Mouse (Mus musculus): ENCODE data around the gene Magi3. TPM values are rescaled to one million over a fixed set of nuclear protein-coding genes. Genes with fewer than 3 reads are reported as not detected.

Magi3 gene
- polyA plus RNA-seq (2015; fragmentation: Nextera tagmentation; extraction: Ambion mirVana): 6.5 and 6.6 TPM in 2 replicates

DNA sequence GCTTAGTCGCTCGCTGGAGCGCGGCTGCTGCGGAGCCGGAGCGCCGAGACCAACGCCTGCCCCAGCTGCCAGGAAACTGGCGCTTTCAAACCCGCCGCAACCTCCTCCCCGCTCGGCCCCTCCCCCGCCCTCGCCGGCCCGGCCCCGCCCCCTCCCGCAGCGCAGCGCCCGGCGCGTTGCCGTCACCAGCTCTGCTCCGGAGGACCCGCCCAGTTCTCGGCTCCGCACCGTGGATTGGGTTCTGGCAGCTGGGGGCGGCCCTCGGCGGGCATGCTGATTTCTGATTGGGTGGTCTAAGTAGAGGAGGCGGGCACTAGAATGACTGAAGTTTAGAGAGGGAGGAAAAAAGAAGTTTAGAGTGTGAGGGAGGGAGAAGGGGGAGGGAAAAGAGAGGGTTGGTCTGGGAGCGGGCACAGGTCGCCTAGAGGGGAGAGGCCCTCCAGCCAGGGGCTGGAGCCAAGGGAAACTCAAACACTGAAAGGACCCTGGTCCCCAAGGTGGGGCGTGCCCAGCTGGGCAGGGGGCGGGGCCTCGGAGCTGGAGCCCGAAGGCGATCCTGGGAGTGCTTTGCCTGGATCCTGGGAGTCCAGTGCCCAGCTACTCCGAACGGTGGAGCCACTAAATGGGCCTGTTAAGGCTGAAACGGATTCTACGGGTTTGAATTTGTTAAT is at the start of gene Magi3:
Magi3 (minus strand) TSS at position 80 of the 671 bp plus-strand sequence.
- 0% methylated on average over 45 of the region's 46 CpGs for WGBS
- Histone ChIP-seq H3K4me3 (ENCODE audit: low read length) (peak within 1 kb of the TSS; percentile 92), H3K27me3 (replicated peaks; ENCODE audit: control insufficient read depth, insufficient read depth, low read length) (no peaks in the 10 kb centered on the region), H3K27ac (ENCODE audit: low read length) (peak within 1 kb of the TSS; percentile 98), H3K36me3 (ENCODE audit: control insufficient read depth, insufficient read depth, low read length) (no peaks in the 10 kb centered on the region), H3K9me3 (ENCODE audit: control insufficient read depth, low read length) (no peaks in the 10 kb centered on the region), H3K9ac (ENCODE audit: low read depth, low read length) (peak within 1 kb of the TSS; percentile 94), H3K4me1 (ENCODE audit: control insufficient read depth, insufficient read depth, low read length) (0 out of 2 replicates have a peak, but pooled peaks cover 6% of the 10 kb centered on the region), H3K4me2 (ENCODE audit: low read depth, low read length) (peak within 1 kb of the TSS; percentile 72)
- ATAC-seq: peak; percentile 98

DNA sequence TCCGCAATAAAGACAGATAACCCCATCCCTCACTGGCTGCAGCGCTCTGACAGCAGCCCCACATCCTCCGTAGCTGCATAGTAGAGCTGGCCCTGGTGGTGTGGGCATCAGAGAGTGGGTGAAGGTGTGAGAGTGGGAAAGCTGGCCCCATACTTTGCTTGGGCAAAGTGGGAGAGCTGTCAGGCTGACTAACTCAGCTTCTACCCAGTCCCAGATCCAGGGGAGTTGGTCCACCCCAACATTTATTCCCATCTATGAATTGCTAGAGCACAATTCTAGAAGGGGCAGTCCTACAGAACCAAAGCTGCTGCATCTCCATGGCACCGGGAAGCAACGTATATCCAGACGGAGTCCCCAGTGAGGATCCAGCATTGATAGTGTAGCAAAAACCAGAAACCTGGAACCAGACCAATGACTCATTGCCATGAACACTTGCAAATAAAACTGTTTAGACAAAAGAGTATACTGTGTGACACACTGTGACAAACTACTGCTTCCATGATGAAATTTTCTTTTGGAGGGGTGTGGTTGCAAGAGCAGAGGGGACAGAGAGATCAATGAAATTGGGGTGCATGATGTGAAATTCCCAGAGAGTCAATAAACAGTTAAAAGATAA is 44.5 kb upstream of the Magi3 start:
- Histone ChIP-seq H3K4me3 (ENCODE audit: low read length) (no peak overlapping the region), H3K36me3 (ENCODE audit: control insufficient read depth, insufficient read depth, low read length) (no peaks in the 10 kb centered on the region), H3K4me1 (ENCODE audit: control insufficient read depth, insufficient read depth, low read length) (no peaks in the 10 kb centered on the region), H3K9ac (ENCODE audit: low read depth, low read length) (no peak overlapping the region), H3K27ac (ENCODE audit: low read length) (no peak overlapping the region), H3K4me2 (ENCODE audit: low read depth, low read length) (no peak overlapping the region), H3K27me3 (replicated peaks; ENCODE audit: control insufficient read depth, insufficient read depth, low read length) (no peaks in the 10 kb centered on the region), H3K9me3 (ENCODE audit: control insufficient read depth, low read length) (no peaks in the 10 kb centered on the region)
- no peak for ATAC-seq
- WGBS: 76% methylated on average over 6 of the region's 6 CpGs

DNA sequence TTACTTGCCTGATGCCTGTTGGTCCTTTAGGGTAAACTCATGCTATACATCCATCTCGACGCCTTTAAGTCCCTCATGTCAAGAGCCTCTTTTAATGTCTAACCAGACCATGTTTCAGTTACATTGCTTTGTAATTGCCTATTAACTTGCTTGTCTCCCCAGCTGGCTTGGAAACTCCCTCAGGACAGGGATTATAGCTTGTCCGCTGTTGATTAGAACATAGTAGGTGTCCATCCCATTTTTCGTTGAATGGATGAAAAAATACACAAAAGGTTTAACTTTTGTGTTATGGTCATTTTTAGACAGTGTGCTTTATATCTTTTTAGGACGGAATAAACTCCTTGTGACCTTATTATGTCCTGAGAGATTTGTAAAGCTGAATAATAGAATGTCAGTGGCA is 40.0 kb upstream of the Magi3 start:
- no peak for ATAC-seq
- no peaks in the 10 kb centered on the region for H3K27me3 ChIP-seq (replicated peaks; ENCODE audit: control insufficient read depth, insufficient read depth, low read length)
- H3K27ac ChIP-seq (ENCODE audit: low read length): no peak overlapping the region
- no peak overlapping the region for H3K4me2 ChIP-seq (ENCODE audit: low read depth, low read length)
- WGBS: 83% methylated on average over 5 of the region's 5 CpGs
- H3K9me3 ChIP-seq (ENCODE audit: control insufficient read depth, low read length): no peaks in the 10 kb centered on the region
- H3K4me1 ChIP-seq (ENCODE audit: control insufficient read depth, insufficient read depth, low read length): no peaks in the 10 kb centered on the region
- H3K4me3 ChIP-seq (ENCODE audit: low read length): no peak overlapping the region
- no peak overlapping the region for H3K9ac ChIP-seq (ENCODE audit: low read depth, low read length)
- H3K36me3 ChIP-seq (ENCODE audit: control insufficient read depth, insufficient read depth, low read length): no peaks in the 10 kb centered on the region

DNA sequence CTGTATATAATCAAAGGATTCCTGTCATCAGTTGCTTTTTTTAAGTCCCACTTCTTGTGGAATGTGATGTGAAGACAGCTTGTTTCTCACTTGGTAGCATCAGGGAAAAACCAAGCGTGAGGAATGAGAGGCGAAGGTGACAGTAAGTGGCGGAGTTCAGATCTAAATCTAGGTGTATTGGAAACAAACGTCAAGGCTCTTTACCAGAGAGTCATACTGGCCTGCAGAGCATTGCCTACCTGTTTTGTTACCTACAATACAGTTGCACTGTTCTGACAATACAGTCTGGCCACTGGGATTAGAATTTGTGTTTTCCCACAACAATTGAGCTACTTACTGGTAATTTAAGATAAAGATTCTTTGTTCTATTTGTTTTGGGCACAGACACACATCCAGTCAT is 39.0 kb upstream of the Magi3 start:
- Histone ChIP-seq H3K9ac (ENCODE audit: low read depth, low read length) (no peak overlapping the region), H3K36me3 (ENCODE audit: control insufficient read depth, insufficient read depth, low read length) (no peaks in the 10 kb centered on the region), H3K27ac (ENCODE audit: low read length) (no peak overlapping the region), H3K9me3 (ENCODE audit: control insufficient read depth, low read length) (no peaks in the 10 kb centered on the region), H3K27me3 (replicated peaks; ENCODE audit: control insufficient read depth, insufficient read depth, low read length) (no peaks in the 10 kb centered on the region), H3K4me3 (ENCODE audit: low read length) (no peak overlapping the region), H3K4me1 (ENCODE audit: control insufficient read depth, insufficient read depth, low read length) (no peaks in the 10 kb centered on the region), H3K4me2 (ENCODE audit: low read depth, low read length) (no peak overlapping the region)
- no peak for ATAC-seq
- WGBS: 85% methylated on average over 4 of the region's 4 CpGs

DNA sequence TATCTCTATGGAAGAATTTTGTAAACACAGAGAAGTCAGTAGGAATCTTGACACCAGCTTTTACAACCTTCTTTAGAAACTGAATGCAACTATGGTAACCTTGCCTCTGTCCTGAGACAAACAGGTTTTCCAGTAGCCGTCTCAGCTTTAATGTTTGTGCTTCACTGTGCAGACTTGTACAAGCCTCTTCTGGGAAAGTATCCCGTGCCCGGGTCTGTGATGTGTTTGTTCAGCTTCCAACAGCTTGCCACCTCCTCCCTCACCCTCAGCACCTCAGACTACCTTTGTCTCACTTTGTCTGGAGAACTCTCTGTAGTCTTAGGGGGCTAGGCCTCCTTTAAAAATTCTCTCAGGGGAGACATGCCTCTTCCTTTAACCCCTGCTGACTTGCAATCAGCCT is 36.9 kb upstream of the Magi3 start:
- H3K4me2 ChIP-seq (ENCODE audit: low read depth, low read length): no peak overlapping the region
- no peaks in the 10 kb centered on the region for H3K4me1 ChIP-seq (ENCODE audit: control insufficient read depth, insufficient read depth, low read length)
- ATAC-seq: no peak
- H3K27me3 ChIP-seq (replicated peaks; ENCODE audit: control insufficient read depth, insufficient read depth, low read length): no peaks in the 10 kb centered on the region
- H3K4me3 ChIP-seq (ENCODE audit: low read length): no peak overlapping the region
- H3K9me3 ChIP-seq (ENCODE audit: control insufficient read depth, low read length): no peaks in the 10 kb centered on the region
- 41% methylated on average over 3 of the region's 3 CpGs for WGBS
- H3K36me3 ChIP-seq (ENCODE audit: control insufficient read depth, insufficient read depth, low read length): no peaks in the 10 kb centered on the region
- no peak overlapping the region for H3K27ac ChIP-seq (ENCODE audit: low read length)
- no peak overlapping the region for H3K9ac ChIP-seq (ENCODE audit: low read depth, low read length)

DNA sequence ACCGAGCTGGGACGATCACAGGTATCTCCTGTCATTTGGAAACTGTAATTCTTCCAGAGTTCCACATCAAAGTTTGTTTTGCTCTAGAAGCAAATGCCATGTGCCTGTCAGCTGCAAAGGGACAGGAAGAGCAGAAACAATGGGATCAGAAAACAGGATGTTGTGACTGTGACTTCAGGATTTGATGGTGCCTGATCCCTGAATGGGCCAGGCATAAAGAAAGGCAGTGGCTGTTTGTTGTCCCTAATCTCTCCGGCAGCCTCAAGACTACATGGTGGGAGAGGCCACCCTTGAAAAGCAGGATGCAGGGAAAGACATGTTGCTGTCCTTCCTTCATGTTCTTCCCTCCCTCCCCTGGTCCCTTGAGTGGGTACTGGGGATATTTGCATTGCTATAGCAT is 33.6 kb upstream of the Magi3 start:
- 64% methylated on average over 3 of the region's 3 CpGs for WGBS
- no peaks in the 10 kb centered on the region for H3K4me1 ChIP-seq (ENCODE audit: control insufficient read depth, insufficient read depth, low read length)
- ATAC-seq: no peak
- no peak overlapping the region for H3K4me2 ChIP-seq (ENCODE audit: low read depth, low read length)
- no peak overlapping the region for H3K4me3 ChIP-seq (ENCODE audit: low read length)
- H3K36me3 ChIP-seq (ENCODE audit: control insufficient read depth, insufficient read depth, low read length): no peaks in the 10 kb centered on the region
- H3K27me3 ChIP-seq (replicated peaks; ENCODE audit: control insufficient read depth, insufficient read depth, low read length): no peaks in the 10 kb centered on the region
- no peaks in the 10 kb centered on the region for H3K9me3 ChIP-seq (ENCODE audit: control insufficient read depth, low read length)
- no peak overlapping the region for H3K27ac ChIP-seq (ENCODE audit: low read length)
- no peak overlapping the region for H3K9ac ChIP-seq (ENCODE audit: low read depth, low read length)

DNA sequence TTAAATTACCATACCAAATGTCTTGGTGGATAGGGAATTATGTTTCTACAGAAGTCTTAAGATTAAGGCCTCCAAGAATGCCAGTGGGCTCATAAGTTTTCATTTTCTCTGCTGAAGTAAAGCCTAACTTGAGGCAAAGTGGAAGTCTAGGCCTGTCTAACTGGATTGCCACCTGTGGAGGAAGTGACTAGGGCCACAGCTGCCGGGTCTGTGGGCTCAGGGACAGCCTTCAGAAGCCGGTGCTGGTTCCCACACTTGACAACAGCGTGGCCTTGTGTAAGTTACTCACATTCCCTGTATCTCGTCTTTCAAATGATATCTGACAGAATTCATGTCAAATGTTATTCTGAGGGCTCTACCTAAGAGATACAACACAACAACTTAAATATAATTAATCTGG is 27.7 kb upstream of the Magi3 start:
- no peaks in the 10 kb centered on the region for H3K27me3 ChIP-seq (replicated peaks; ENCODE audit: control insufficient read depth, insufficient read depth, low read length)
- no peak for ATAC-seq
- no peak overlapping the region for H3K27ac ChIP-seq (ENCODE audit: low read length)
- no peaks in the 10 kb centered on the region for H3K9me3 ChIP-seq (ENCODE audit: control insufficient read depth, low read length)
- no peaks in the 10 kb centered on the region for H3K36me3 ChIP-seq (ENCODE audit: control insufficient read depth, insufficient read depth, low read length)
- H3K9ac ChIP-seq (ENCODE audit: low read depth, low read length): no peak overlapping the region
- no peak overlapping the region for H3K4me3 ChIP-seq (ENCODE audit: low read length)
- WGBS: 73% methylated on average over 4 of the region's 4 CpGs
- no peak overlapping the region for H3K4me2 ChIP-seq (ENCODE audit: low read depth, low read length)
- no peaks in the 10 kb centered on the region for H3K4me1 ChIP-seq (ENCODE audit: control insufficient read depth, insufficient read depth, low read length)

DNA sequence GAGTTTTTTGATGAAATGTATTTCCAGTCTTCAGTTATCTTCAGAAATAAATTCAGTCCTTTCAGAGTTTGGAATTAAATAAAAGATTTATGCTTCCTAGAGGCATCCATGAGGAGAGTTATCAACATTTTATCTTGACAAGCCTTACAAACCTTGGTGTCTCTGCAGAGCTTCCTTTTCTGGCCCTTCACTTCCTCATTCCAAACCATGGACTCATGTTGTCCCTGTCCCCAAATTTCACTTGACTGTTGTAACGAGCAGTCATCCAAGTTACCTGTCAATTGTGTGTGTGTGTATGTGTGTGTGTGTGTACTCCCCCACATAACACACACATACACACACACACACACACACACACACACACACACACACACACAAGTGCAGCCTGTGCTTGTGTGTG is 26.9 kb upstream of the Magi3 start:
- H3K4me1 ChIP-seq (ENCODE audit: control insufficient read depth, insufficient read depth, low read length): no peaks in the 10 kb centered on the region
- H3K27me3 ChIP-seq (replicated peaks; ENCODE audit: control insufficient read depth, insufficient read depth, low read length): no peaks in the 10 kb centered on the region
- 75% methylated on average over 1 of the region's 1 CpGs for WGBS
- ATAC-seq: no peak
- H3K36me3 ChIP-seq (ENCODE audit: control insufficient read depth, insufficient read depth, low read length): no peaks in the 10 kb centered on the region
- no peak overlapping the region for H3K27ac ChIP-seq (ENCODE audit: low read length)
- no peak overlapping the region for H3K4me2 ChIP-seq (ENCODE audit: low read depth, low read length)
- no peak overlapping the region for H3K4me3 ChIP-seq (ENCODE audit: low read length)
- no peaks in the 10 kb centered on the region for H3K9me3 ChIP-seq (ENCODE audit: control insufficient read depth, low read length)
- H3K9ac ChIP-seq (ENCODE audit: low read depth, low read length): no peak overlapping the region

DNA sequence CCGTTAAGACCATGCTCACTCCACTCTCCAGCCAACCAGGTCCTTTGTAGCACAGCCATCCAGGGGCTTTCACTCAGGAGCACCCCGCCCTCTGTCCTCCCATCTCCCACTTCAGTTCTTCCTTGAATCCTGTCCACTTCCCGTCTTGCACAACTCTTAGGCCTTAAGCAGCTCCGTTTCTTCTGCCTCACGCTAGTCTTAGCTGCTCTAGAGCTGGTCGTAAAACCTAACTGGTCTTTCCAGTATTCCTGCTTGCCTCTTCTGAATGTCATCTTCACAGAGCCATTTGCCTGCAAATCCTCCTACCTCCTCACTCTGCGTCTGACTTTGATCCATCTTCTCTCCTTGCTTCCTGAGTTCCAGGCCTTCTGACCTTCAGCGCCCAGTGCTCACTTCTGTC is 24.2 kb upstream of the Magi3 start:
- Histone ChIP-seq H3K36me3 (ENCODE audit: control insufficient read depth, insufficient read depth, low read length) (no peaks in the 10 kb centered on the region), H3K4me3 (ENCODE audit: low read length) (no peak overlapping the region), H3K27ac (ENCODE audit: low read length) (peak overlapping the region; percentile 61), H3K4me1 (ENCODE audit: control insufficient read depth, insufficient read depth, low read length) (no peaks in the 10 kb centered on the region), H3K27me3 (replicated peaks; ENCODE audit: control insufficient read depth, insufficient read depth, low read length) (no peaks in the 10 kb centered on the region), H3K9ac (ENCODE audit: low read depth, low read length) (no peak overlapping the region), H3K9me3 (ENCODE audit: control insufficient read depth, low read length) (no peaks in the 10 kb centered on the region), H3K4me2 (ENCODE audit: low read depth, low read length) (no peak overlapping the region)
- 66% methylated on average over 8 of the region's 8 CpGs for WGBS
- ATAC-seq: peak; percentile 88

Data from intestine, embryonic 16.5 days (tissue).